Mouse (Mus musculus): ENCODE results near the gene Mbd5. TPM values are rescaled to one million over a fixed set of nuclear protein-coding genes. Genes with fewer than 3 reads are reported as not detected.

Mbd5 gene
- 19.6 and 20.6 TPM in 2 replicates for polyA plus RNA-seq (2016; fragmentation: Nextera tagmentation; extraction: Ambion mirVana)

DNA sequence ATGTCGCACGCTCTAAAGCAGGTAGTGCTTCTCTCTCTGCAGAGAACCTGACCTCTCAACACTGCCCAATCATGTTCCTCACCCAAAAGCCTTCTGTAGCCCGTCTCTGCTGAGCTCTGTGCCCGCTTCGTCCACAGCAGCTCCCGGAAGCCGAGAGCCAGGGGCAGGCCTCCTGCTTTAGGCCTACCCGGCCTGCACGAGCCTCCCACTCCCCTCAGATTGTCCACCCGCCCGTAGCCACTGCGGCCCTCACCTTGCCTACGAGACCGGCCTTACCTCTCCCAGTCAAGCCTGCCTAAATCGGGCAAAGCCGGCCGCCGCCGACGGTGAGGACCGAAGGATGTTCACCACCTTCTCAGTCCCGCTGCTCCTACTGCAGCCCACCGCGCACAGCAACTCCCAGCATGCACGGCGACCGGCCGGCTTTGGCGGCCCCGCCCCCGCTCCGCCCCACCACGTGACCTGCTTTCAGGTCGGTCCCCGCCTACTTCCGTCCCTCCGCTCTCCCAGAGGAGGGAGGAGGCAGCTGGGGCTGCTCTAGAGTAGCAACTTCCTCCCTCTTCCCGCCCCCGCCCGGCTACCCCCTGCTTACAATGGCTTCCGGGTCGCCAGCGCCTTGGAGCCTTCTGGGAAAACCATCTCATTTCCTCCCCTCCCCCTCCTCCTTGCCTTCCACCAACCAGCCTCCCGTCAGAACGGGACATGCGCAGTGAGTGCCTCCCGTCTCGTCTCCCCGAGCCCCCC lies at the start of gene Mbd5:
TSS of gene Mbd5 (plus strand) at position 668 of the 744 bp plus-strand sequence.
- peak; percentile 99 for DNase-seq (ENCODE audit: extremely low spot score, low spot score)
- Histone ChIP-seq H3K36me3 (replicated peaks) (no peaks in the 10 kb centered on the region), H3K4me3 (peak within 1 kb of the TSS; percentile 89), H3K27ac (peak within 1 kb of the TSS; percentile 95), H3K27me3 (ENCODE audit: poor library complexity, severe bottlenecking) (no peaks in the 10 kb centered on the region), H3K4me1 (peaks cover 17% of the 10 kb centered on the region), H3K9me3 (no peaks in the 10 kb centered on the region)
- WGBS: under 1% methylated on average over 46 of the region's 49 CpGs

DNA sequence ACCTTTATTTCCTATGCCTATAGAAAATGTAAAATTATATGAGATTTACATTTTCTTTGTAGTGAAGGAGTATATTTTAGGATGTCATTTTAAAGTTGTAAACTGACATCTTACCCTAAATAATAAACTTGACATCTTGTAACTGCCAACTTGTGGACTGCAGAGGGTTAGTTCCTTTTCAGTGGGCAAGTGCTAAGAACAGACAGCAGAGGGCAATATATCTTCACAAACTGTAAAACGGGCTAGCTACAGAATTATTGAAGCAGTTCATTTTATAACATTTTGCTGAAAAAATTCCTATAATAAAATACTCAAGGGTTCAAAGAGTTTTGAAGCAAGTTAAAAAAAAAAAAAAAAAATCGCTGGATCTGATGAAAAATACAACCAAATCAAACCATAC lies 40.4 kb upstream of the Mbd5 start:
- no peaks in the 10 kb centered on the region for H3K9me3 ChIP-seq
- H3K27me3 ChIP-seq (ENCODE audit: poor library complexity, severe bottlenecking): no peaks in the 10 kb centered on the region
- DNase-seq (ENCODE audit: extremely low spot score, low spot score): no peak
- WGBS: 81% methylated on average over 2 of the region's 2 CpGs
- H3K4me1 ChIP-seq: no peaks in the 10 kb centered on the region
- no peak overlapping the region for H3K4me3 ChIP-seq
- peaks cover 74% of the 10 kb centered on the region for H3K36me3 ChIP-seq (replicated peaks)
- no peak overlapping the region for H3K27ac ChIP-seq

DNA sequence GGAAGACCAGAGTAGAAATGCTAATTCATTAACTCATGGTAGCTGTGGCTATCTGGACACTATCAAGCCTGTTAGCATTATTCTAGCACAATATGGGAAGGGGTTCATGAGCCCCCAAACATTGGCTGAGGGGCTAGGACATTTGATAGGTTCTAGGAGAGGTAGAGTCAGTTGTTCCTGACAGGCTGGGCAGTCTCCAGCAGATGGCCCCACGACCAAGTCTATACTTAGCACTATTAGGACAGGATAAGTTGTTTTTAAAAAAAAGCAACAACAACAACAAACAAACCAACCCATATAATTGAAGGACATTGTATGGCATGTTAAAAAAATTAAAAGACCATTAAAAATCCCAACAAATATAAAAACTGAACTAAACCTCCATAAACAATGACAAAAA lies 35.1 kb upstream of the Mbd5 start:
- H3K27ac ChIP-seq: no peak overlapping the region
- no peaks in the 10 kb centered on the region for H3K27me3 ChIP-seq (ENCODE audit: poor library complexity, severe bottlenecking)
- H3K4me1 ChIP-seq: no peaks in the 10 kb centered on the region
- no peak for DNase-seq (ENCODE audit: extremely low spot score, low spot score)
- H3K36me3 ChIP-seq (replicated peaks): peaks cover 80% of the 10 kb centered on the region
- 79% methylated on average over 1 of the region's 1 CpGs for WGBS
- no peak overlapping the region for H3K4me3 ChIP-seq
- no peaks in the 10 kb centered on the region for H3K9me3 ChIP-seq

DNA sequence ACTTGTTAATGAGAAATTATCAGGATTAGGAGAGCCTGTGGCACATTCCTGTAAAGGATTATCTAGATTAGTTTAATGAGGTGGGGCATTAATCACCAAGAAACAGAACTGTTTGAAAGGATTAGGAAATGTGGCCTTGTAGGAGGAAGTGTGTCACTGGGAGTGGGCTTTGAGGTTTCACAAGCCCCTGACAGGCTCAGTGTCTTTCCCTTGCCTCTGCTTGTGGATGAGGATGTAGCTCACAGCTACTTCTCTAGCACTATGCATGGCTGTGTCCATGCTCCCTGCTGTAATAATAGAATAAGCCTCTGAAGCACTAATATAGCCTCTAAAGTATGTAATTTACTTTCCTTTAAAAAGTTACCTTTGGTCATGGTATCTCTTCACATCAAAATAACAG lies 33.5 kb upstream of the Mbd5 start:
- Histone ChIP-seq H3K27ac (no peak overlapping the region), H3K36me3 (replicated peaks) (peaks cover 90% of the 10 kb centered on the region), H3K9me3 (no peaks in the 10 kb centered on the region), H3K27me3 (ENCODE audit: poor library complexity, severe bottlenecking) (no peaks in the 10 kb centered on the region), H3K4me1 (no peaks in the 10 kb centered on the region), H3K4me3 (no peak overlapping the region)
- no peak for DNase-seq (ENCODE audit: extremely low spot score, low spot score)

DNA sequence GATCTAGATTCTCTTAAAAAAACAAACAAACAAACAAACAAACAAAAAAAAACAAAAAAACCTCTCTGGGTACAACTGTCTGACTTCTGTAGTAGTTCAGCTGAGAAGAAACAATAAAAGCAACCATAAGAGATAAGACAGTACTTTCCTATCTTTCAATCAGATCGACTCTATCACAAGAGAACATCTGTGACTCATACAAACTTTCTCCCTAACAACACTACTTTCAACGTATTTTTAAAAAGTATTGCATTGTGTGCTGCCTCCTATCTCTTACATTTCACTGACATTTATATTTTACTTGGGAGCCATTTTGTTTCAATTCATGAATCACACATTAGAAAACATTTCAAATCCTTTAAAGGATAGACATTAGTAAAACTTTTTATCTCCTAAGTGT lies 14.2 kb upstream of the Mbd5 start:
- no peak overlapping the region for H3K27ac ChIP-seq
- no peaks in the 10 kb centered on the region for H3K4me1 ChIP-seq
- 90% methylated on average over 2 of the region's 2 CpGs for WGBS
- H3K4me3 ChIP-seq: no peak overlapping the region
- H3K9me3 ChIP-seq: no peaks in the 10 kb centered on the region
- H3K27me3 ChIP-seq (ENCODE audit: poor library complexity, severe bottlenecking): no peaks in the 10 kb centered on the region
- peaks cover 83% of the 10 kb centered on the region for H3K36me3 ChIP-seq (replicated peaks)
- no peak for DNase-seq (ENCODE audit: extremely low spot score, low spot score)

DNA sequence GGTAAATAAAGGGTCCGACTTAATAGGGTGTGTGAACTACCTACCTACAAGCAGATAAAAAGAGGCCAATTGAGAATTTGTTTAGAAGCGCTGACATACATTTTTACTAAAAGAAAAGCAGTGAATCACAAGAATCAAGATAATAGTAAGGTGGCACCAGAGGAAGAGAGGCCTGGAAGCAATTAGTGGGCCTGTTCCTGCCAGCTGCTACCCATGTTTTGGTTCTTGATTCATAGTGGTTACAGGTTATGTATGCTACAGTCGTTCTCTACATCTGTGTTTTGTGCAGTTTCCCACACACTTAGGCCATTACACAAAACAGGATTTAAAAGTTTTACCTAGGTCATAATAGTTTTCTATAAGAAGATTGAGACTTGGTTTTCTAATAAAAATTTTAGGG lies 1.5 kb upstream of the Mbd5 start:
- 0 out of 2 replicates have a peak, but pooled peaks cover 3% of the 10 kb centered on the region for H3K36me3 ChIP-seq (replicated peaks)
- peaks cover 17% of the 10 kb centered on the region for H3K4me1 ChIP-seq
- no peak overlapping the region for H3K27ac ChIP-seq
- peak overlapping the region; percentile 89 for H3K4me3 ChIP-seq
- DNase-seq (ENCODE audit: extremely low spot score, low spot score): no peak
- 72% methylated on average over 3 of the region's 3 CpGs for WGBS
- H3K27me3 ChIP-seq (ENCODE audit: poor library complexity, severe bottlenecking): no peaks in the 10 kb centered on the region
- H3K9me3 ChIP-seq: no peaks in the 10 kb centered on the region

DNA sequence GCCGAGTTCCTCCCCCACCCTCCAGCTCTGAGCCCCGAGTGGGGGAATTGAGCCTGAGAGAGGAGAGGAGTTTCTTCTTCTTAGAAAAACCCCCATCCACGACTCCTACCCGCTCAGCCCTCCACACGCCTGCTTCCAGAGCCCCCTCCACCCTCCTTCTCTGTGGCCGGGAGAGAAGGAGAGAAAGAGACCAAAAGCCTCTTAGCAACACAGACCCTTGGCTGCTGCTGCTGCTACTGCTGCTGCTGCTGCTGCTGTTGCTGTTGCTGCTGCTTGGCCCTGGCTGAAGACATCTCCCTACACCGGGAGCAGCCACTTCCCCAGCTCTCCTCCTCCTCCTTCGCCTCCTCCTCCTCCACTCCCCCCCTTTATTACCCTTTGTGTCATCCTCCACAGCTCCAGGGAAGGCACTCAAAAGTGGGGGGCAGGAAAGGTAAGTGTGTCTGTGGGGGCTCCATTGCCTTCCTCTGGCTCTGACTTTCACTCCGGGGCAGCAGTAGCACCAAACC lies 489 bp downstream of the Mbd5 start:
- H3K27me3 ChIP-seq (ENCODE audit: poor library complexity, severe bottlenecking): no peaks in the 10 kb centered on the region
- peak; percentile 63 for DNase-seq (ENCODE audit: extremely low spot score, low spot score)
- 0% methylated on average over 9 of the region's 9 CpGs for WGBS

DNA sequence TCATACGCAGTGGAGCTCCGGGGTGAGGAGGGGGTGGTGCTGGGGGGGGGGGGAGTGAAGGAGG lies 776 bp downstream of the Mbd5 start, which contains the start of gene Orc4:
TSS of gene Orc4 (minus strand) at position 26 of the 64 bp plus-strand sequence.
- no peaks in the 10 kb centered on the region for H3K36me3 ChIP-seq (replicated peaks)
- 0% methylated on average over 2 of the region's 2 CpGs for WGBS
- H3K4me3 ChIP-seq: peak within 1 kb of the TSS; percentile 89
- peaks cover 17% of the 10 kb centered on the region for H3K4me1 ChIP-seq
- peak within 1 kb of the TSS; percentile 95 for H3K27ac ChIP-seq
- H3K27me3 ChIP-seq (ENCODE audit: poor library complexity, severe bottlenecking): no peaks in the 10 kb centered on the region
- no peaks in the 10 kb centered on the region for H3K9me3 ChIP-seq
- no peak for DNase-seq (ENCODE audit: extremely low spot score, low spot score)

More for the DNA sequence above, 489 bp downstream of the Mbd5 start:
- peak overlapping the region; percentile 89 for H3K4me3 ChIP-seq
- H3K27ac ChIP-seq: peak overlapping the region; percentile 95
- peaks cover 17% of the 10 kb centered on the region for H3K4me1 ChIP-seq
- no peaks in the 10 kb centered on the region for H3K36me3 ChIP-seq (replicated peaks)
- H3K9me3 ChIP-seq: no peaks in the 10 kb centered on the region

DNA sequence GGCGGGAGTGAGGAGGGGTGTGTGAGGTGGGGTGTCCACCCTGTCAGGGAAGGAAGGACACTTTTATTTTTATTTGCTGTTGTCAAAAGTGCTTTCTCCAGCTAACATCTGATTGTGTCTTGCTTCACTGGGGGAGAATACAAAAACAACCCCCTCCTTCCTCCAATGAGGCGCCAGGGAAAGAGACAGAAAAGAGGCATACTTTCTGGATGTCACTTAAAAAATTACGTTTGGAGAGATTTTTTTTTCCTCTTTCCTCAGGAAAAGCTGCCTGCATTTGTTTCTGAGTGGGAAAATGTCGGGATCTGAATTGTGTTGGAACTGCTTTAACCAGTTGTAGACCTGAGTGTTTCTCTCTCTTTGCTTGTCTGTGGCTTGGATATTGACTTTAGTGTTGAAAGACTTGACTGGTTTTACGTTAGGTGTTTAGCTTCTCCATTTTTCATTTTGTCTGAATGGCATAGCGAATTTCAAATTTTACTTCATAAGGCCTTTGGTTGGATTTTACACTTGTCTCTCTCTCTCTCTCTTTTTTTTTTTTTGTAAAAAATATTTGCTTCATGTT lies 1.1 kb downstream of the Mbd5 start:
- 16% methylated on average over 5 of the region's 6 CpGs for WGBS

DNA sequence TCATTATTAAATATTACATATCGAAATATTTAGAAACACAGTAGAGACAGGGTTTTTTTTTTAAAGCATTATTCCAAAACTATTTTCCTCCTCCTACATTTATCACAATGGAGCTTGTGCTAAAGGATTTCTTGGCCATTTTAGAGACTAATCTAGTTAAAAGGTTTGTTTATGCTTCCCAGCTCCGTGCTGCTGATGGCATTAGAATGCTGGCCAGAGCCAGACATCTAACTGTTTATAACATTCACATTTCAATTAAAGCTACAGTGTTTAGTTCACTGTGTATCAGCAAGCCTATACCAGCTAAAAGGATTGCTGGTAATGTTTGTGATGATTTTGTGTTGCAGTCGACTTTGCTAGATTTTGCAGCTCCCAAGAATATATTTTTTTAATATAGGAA lies 7.3 kb downstream of the Mbd5 start:
- WGBS: 77% methylated on average over 3 of the region's 3 CpGs

More for the DNA sequence above, 1.1 kb downstream of the Mbd5 start:
- Histone ChIP-seq H3K27ac (peak overlapping the region; percentile 95), H3K36me3 (replicated peaks) (no peaks in the 10 kb centered on the region), H3K9me3 (no peaks in the 10 kb centered on the region), H3K4me1 (peaks cover 17% of the 10 kb centered on the region), H3K27me3 (ENCODE audit: poor library complexity, severe bottlenecking) (no peaks in the 10 kb centered on the region), H3K4me3 (peak overlapping the region; percentile 89)
- no peak for DNase-seq (ENCODE audit: extremely low spot score, low spot score)

DNA sequence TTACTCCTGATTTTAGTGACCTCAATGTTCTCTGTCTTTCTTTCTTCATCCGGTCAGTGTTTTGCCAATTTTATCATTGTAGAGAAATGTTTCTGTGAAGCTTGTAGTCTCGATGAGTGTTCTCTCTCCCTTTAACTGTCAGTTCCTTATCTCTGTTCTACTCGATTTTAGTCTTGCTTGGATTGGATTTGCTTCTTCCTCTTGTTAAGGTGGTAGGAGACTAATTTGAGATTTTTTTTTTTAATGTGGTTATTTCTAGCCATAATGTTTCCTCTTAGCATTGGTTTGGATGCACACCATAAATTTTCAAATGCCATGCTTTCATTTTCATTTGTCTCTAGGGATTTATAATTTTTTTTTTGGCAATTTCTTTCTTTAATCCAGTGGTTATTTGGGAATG lies 29.6 kb downstream of the Mbd5 start:
- whole genome bisulfite sequencing: 92% methylated on average over 3 of the region's 3 CpGs
- Histone ChIP-seq H3K27ac (no peak overlapping the region), H3K9me3 (no peaks in the 10 kb centered on the region), H3K4me1 (no peaks in the 10 kb centered on the region), H3K27me3 (ENCODE audit: poor library complexity, severe bottlenecking) (no peaks in the 10 kb centered on the region), H3K36me3 (replicated peaks) (peaks cover 3% of the 10 kb centered on the region; the same call in 1 of the 2 replicates), H3K4me3 (no peak overlapping the region)
- DNase-seq (ENCODE audit: extremely low spot score, low spot score): no peak

More for the DNA sequence above, 7.3 kb downstream of the Mbd5 start:
- no peak overlapping the region for H3K4me3 ChIP-seq
- DNase-seq (ENCODE audit: extremely low spot score, low spot score): no peak
- no peaks in the 10 kb centered on the region for H3K27me3 ChIP-seq (ENCODE audit: poor library complexity, severe bottlenecking)
- H3K9me3 ChIP-seq: no peaks in the 10 kb centered on the region
- H3K4me1 ChIP-seq: no peaks in the 10 kb centered on the region
- 0 out of 2 replicates have a peak, but pooled peaks cover 5% of the 10 kb centered on the region for H3K36me3 ChIP-seq (replicated peaks)
- H3K27ac ChIP-seq: no peak overlapping the region

DNA sequence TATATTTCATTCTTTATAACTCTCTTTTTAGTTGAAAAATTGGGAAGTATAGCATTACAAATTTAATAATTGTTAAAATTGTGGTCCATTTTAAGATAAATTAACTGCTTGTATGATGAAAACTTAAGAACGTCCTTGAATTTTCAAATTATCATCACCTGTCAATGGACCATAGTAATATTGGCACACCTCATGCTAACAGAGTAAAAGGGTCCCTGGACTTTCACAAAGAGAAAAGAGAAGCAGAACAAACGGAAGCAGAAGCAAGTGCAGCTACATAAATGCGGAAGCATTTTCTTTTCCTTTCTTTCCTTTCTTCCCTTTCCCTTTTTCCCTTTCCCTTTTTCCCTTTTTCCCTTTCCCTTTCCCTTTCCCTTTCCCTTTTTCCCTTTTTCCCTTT lies 41.0 kb downstream of the Mbd5 start:
- Histone ChIP-seq H3K27ac (no peak overlapping the region), H3K4me1 (no peaks in the 10 kb centered on the region)
- 92% methylated on average over 3 of the region's 3 CpGs for WGBS

DNA sequence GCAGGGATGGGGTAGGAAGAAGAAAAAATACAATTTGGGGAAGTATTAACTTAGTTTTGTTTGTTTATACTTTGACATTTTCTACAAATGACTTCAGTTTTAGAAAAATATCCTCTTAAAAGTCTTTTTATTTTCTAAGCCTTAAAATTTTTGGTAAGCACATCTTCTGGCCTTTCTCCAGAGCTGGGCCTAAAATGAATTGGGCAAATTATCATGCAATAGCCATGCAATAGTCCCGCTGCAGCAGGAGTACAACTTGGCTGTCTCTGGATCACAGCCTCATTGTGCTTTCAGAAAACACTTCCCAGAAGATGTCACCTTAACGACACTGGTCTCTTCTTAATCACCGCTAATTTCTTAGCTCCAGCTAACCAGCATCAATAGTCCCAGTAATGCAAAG lies 91.2 kb downstream of the Mbd5 start:
- Histone ChIP-seq H3K36me3 (replicated peaks) (peaks cover 9% of the 10 kb centered on the region), H3K4me1 (no peaks in the 10 kb centered on the region), H3K9me3 (peaks cover 8% of the 10 kb centered on the region; the same call in 1 of the 2 replicates), H3K27me3 (ENCODE audit: poor library complexity, severe bottlenecking) (no peaks in the 10 kb centered on the region), H3K4me3 (no peak overlapping the region), H3K27ac (no peak overlapping the region)
- WGBS: 90% methylated on average over 3 of the region's 3 CpGs
- DNase-seq (ENCODE audit: extremely low spot score, low spot score): no peak

More for the DNA sequence above, 41.0 kb downstream of the Mbd5 start:
- no peak overlapping the region for H3K4me3 ChIP-seq
- H3K27me3 ChIP-seq (ENCODE audit: poor library complexity, severe bottlenecking): no peaks in the 10 kb centered on the region
- no peak for DNase-seq (ENCODE audit: extremely low spot score, low spot score)
- no peaks in the 10 kb centered on the region for H3K9me3 ChIP-seq
- H3K36me3 ChIP-seq (replicated peaks): peaks cover 3% of the 10 kb centered on the region; the same call in 1 of the 2 replicates
